Mouse (Mus musculus) heart, embryonic 16.5 days (tissue): ENCODE results near the gene Dars2. TPM values are rescaled to one million over a fixed set of nuclear protein-coding genes. Genes with fewer than 3 reads are reported as not detected.
A peak's percentile ranks its signal among the peaks of the same experiment; 100 is the strongest.

Source experiments
- ATAC-seq: fragments of 200-750 bp; cut with Nextera tagmentation; replicated peaks from 2 replicates; pipeline ENCODE4 v1.8.0; 2017; ENCODE audit warnings: moderate number of reproducible peaks; ENCODE audit not compliant: insufficient read depth, low FRiP score; ENCODE audit errors: extremely low read depth
- H3K27ac ChIP-seq: fragments of 300-500 bp; sonication (generic); 2 replicates; pipeline ENCODE4 v1.5.1; 2014; ENCODE audit warnings: mild to moderate bottlenecking, low read length, control low read depth, moderate library complexity
- H3K27me3 ChIP-seq: fragments of 300-500 bp; sonication (generic); 2 replicates; pipeline ENCODE4 v1.6.1; 2014; ENCODE audit warnings: low read length, mixed read lengths; ENCODE audit not compliant: control insufficient read depth, insufficient read depth
- H3K36me3 ChIP-seq: fragments of 300-500 bp; sonication (generic); 2 replicates; pipeline ENCODE4 v1.6.1; 2014; ENCODE audit not compliant: control insufficient read depth, insufficient read depth
- H3K4me1 ChIP-seq: fragments of 300-500 bp; sonication (generic); 2 replicates; pipeline ENCODE4 v1.6.1; 2014; ENCODE audit warnings: low read length, mixed read lengths; ENCODE audit not compliant: control insufficient read depth, insufficient read depth
- H3K4me2 ChIP-seq: fragments of 300-500 bp; sonication (generic); 2 replicates; pipeline ENCODE4 v1.6.1; 2014; ENCODE audit warnings: low read depth, mild to moderate bottlenecking, control low read depth, low read length
- H3K4me3 ChIP-seq: fragments of 300-500 bp; sonication (generic); 2 replicates; pipeline ENCODE4 v1.5.1; 2014; ENCODE audit warnings: mild to moderate bottlenecking, control low read depth, low read length
- H3K9ac ChIP-seq: fragments of 300-500 bp; sonication (generic); 2 replicates; pipeline ENCODE4 v1.6.1; 2014; ENCODE audit warnings: low read length, control low read depth
- H3K9me3 ChIP-seq: fragments of 300-500 bp; sonication (generic); replicated peaks from 2 replicates; pipeline ENCODE4 v1.6.1; 2016; ENCODE audit warnings: low read length; ENCODE audit not compliant: control insufficient read depth
- WGBS: fragments of 180-500 bp; shearing (Covaris S2); extraction: QIAGEN DNeasy Blood & Tissue Kit; methylation state at CpG from one replicate; pipeline ENCODE4 v1.1.7; 2014; 5-methylcytosine and 5-hydroxymethylcytosine counted together
- polyA plus RNA-seq: library from polyadenylated mRNA; unstranded; fragments of >200 nt; fragmentation: Nextera tagmentation; extraction: Ambion mirVana; gene quantifications from 2 replicates; pipeline ENCODE4 v1.2.1, GENCODE M21; 2015

Dars2 gene
- polyA plus RNA-seq, 1 experiment from 2014 or later: 30.9 TPM

- Histone ChIP-seq H3K4me3 (peak overlapping the region; percentile 43), H3K9me3 (no peaks in the 10 kb centered on the region), H3K27me3 (no peaks in the 10 kb centered on the region), H3K4me1 (peaks cover 22% of the 10 kb centered on the region), H3K36me3 (peaks cover 31% of the 10 kb centered on the region), H3K27ac (peak overlapping the region; percentile 12; the same call in 1 of the 2 replicates), H3K4me2 (peak overlapping the region; percentile 55), H3K9ac (peak overlapping the region; percentile 52; the same call in 1 of the 2 replicates)
- 30% methylated on average over 3 of the region's 3 CpGs for WGBS
- ATAC-seq: no peak
Observed at GRCm38 (mm10) chr1:161037599-161037998, 32.9 kb downstream of the Dars2 start.

- Histone ChIP-seq H3K4me2 (peak overlapping the region; percentile 91), H3K27ac (peak overlapping the region; percentile 88), H3K27me3 (no peaks in the 10 kb centered on the region), H3K9ac (peak overlapping the region; percentile 90), H3K4me3 (peak overlapping the region; percentile 74), H3K9me3 (no peaks in the 10 kb centered on the region), H3K36me3 (peaks cover 36% of the 10 kb centered on the region), H3K4me1 (peaks cover 22% of the 10 kb centered on the region)
- no peak for ATAC-seq
- 5% methylated on average over 1 of the region's 1 CpGs for WGBS
Observed at GRCm38 (mm10) chr1:161037026-161037425, 33.4 kb downstream of the Dars2 start.

GRCm38 (mm10) chr1:161036411-161036841, 34.0 kb downstream of the Dars2 start:
- Histone ChIP-seq H3K27ac (peak overlapping the region; percentile 88), H3K4me3 (peak overlapping the region; percentile 74), H3K27me3 (no peaks in the 10 kb centered on the region), H3K36me3 (peaks cover 39% of the 10 kb centered on the region), H3K4me1 (peaks cover 22% of the 10 kb centered on the region), H3K4me2 (peak overlapping the region; percentile 91), H3K9me3 (no peaks in the 10 kb centered on the region), H3K9ac (peak overlapping the region; percentile 90)
- under 1% methylated on average over 5 of the region's 5 CpGs for WGBS
- no peak for ATAC-seq

- H3K9me3 ChIP-seq: no peaks in the 10 kb centered on the region
- H3K27me3 ChIP-seq: no peaks in the 10 kb centered on the region
- peak overlapping the region; percentile 91 for H3K4me2 ChIP-seq
- peak overlapping the region; percentile 74 for H3K4me3 ChIP-seq
- H3K36me3 ChIP-seq: peaks cover 41% of the 10 kb centered on the region
- under 1% methylated on average over 6 of the region's 6 CpGs for WGBS
- peak overlapping the region; percentile 90 for H3K9ac ChIP-seq
- H3K4me1 ChIP-seq: peaks cover 22% of the 10 kb centered on the region
- no peak for ATAC-seq
- H3K27ac ChIP-seq: peak overlapping the region; percentile 88
Observed at GRCm38 (mm10) chr1:161035786-161036404, 34.6 kb downstream of the Dars2 start.

- 0% methylated on average over 14 of the region's 14 CpGs for WGBS
- ATAC-seq: no peak
- peak overlapping the region; percentile 90 for H3K9ac ChIP-seq
- H3K27me3 ChIP-seq: no peaks in the 10 kb centered on the region
- H3K9me3 ChIP-seq: no peaks in the 10 kb centered on the region
- peak overlapping the region; percentile 91 for H3K4me2 ChIP-seq
- peaks cover 43% of the 10 kb centered on the region for H3K36me3 ChIP-seq
- peaks cover 22% of the 10 kb centered on the region for H3K4me1 ChIP-seq
- H3K4me3 ChIP-seq: peak overlapping the region; percentile 74
- peak overlapping the region; percentile 88 for H3K27ac ChIP-seq
Observed at GRCm38 (mm10) chr1:161035281-161035785, 35.1 kb downstream of the Dars2 start.

GRCm38 (mm10) chr1:161034435-161035280, 35.8 kb downstream of the Dars2 start, which contains the start of gene Zbtb37:
TSS of gene Zbtb37 (minus strand) at chr1:161034849.
- peak within 1 kb of the TSS; percentile 90 for H3K9ac ChIP-seq
- H3K4me2 ChIP-seq: peak within 1 kb of the TSS; percentile 91
- peak within 1 kb of the TSS; percentile 88 for H3K27ac ChIP-seq
- peak within 1 kb of the TSS; percentile 74 for H3K4me3 ChIP-seq
- H3K27me3 ChIP-seq: no peaks in the 10 kb centered on the region
- peak; percentile 90 for ATAC-seq
- WGBS: 1% methylated on average over 70 of the region's 76 CpGs
- peaks cover 22% of the 10 kb centered on the region for H3K4me1 ChIP-seq
- H3K36me3 ChIP-seq: peaks cover 45% of the 10 kb centered on the region
- no peaks in the 10 kb centered on the region for H3K9me3 ChIP-seq

GRCm38 (mm10) chr1:161033856-161034434, 36.5 kb downstream of the Dars2 start:
- Histone ChIP-seq H3K9me3 (no peaks in the 10 kb centered on the region), H3K9ac (peak overlapping the region; percentile 83), H3K4me2 (peak overlapping the region; percentile 84), H3K4me3 (peak overlapping the region; percentile 74), H3K27me3 (no peaks in the 10 kb centered on the region), H3K4me1 (peaks cover 22% of the 10 kb centered on the region), H3K27ac (peak overlapping the region; percentile 88), H3K36me3 (peaks cover 45% of the 10 kb centered on the region)
- WGBS: under 1% methylated on average over 21 of the region's 21 CpGs
- no peak for ATAC-seq

- 88% methylated on average over 7 of the region's 7 CpGs for WGBS
- H3K4me3 ChIP-seq: no peak overlapping the region
- H3K4me2 ChIP-seq: no peak overlapping the region
- H3K9me3 ChIP-seq: no peaks in the 10 kb centered on the region
- H3K36me3 ChIP-seq: peaks cover 32% of the 10 kb centered on the region
- H3K27ac ChIP-seq: no peak overlapping the region
- H3K9ac ChIP-seq: no peak overlapping the region
- ATAC-seq: no peak
- peaks cover 16% of the 10 kb centered on the region for H3K4me1 ChIP-seq
- H3K27me3 ChIP-seq: no peaks in the 10 kb centered on the region
Observed at GRCm38 (mm10) chr1:161032345-161032744, 38.1 kb downstream of the Dars2 start.
